20 mouse cellular contexts compared by ENCODE assay signal in genomic region chr8:84718959-84719690, GRCm38 (mm10). TPM values are rescaled to one million over a fixed set of nuclear protein-coding genes. Genes with fewer than 3 reads are reported as not detected.
A peak's percentile ranks its signal among the peaks of the same experiment; 100 is the strongest.
DNase-seq lines count a peak whose midpoint lies in the region; ATAC-seq and TF ChIP-seq lines count a peak whose summit lies in the region.
"Had no signal": no experiment of that assay in that cellular context is flagged by ENCODE, and none has a peak within 500 bp of the region (broad histone marks: within the 10 kb centered on the region; RNA-seq: fewer than 3 reads in every experiment).

No protein-coding gene starts in this region.

- peak overlapping the region; percentile 11; the same call in 1 of the 2 replicates for H3K9ac ChIP-seq in liver, embryonic 13.5 days
- H3K9ac ChIP-seq in liver, postnatal 0 days (replicated peaks): no peak overlapping the region
- H3K9ac ChIP-seq in limb, embryonic 15.5 days: no peak overlapping the region
- no peak overlapping the region for H3K9ac ChIP-seq in midbrain, embryonic 13.5 days (replicated peaks)
- H3K9ac ChIP-seq: forebrain, postnatal 0 days; liver, embryonic 15.5 days had no signal

- intact Hi-C loops in gastrocnemius, adult 2 months (cut with DNase I): loop anchor here (2.0 kb wide), 1 partner anchor 16 kb away; no protein-coding TSS in a partner anchor
- intact Hi-C loops in gastrocnemius, postnatal 14 days (cut with DNase I; ENCODE audit: low total_unique reads): no loop called here

- peak overlapping the region; percentile 96 for H3K27ac ChIP-seq in gastrocnemius, adult 2 months
- H3K27ac ChIP-seq in liver, embryonic 13.5 days: peak overlapping the region; percentile 65; the same call in 1 of the 2 replicates
- H3K27ac ChIP-seq in liver, postnatal 0 days (ENCODE audit: low read depth): no peak overlapping the region
- peak overlapping the region; percentile 9; the same call in 1 of the 2 replicates for H3K27ac ChIP-seq in limb, embryonic 15.5 days
- H3K27ac ChIP-seq in midbrain, embryonic 13.5 days: no peak overlapping the region
- H3K27ac ChIP-seq: hindbrain, embryonic 10.5 days had no signal

- WGBS in liver, embryonic 13.5 days (ENCODE audit: insufficient replicate concordance): 83% methylated on average over 5 of the region's 5 CpGs
- WGBS in liver, postnatal 0 days (ENCODE audit: insufficient replicate concordance): 84% methylated on average over 5 of the region's 5 CpGs
- WGBS in limb, embryonic 15.5 days: 60% methylated on average over 5 of the region's 5 CpGs
- WGBS in midbrain, embryonic 13.5 days: 89% methylated on average over 5 of the region's 5 CpGs

- ATAC-seq in cerebellum, adult (ENCODE audit: insufficient number of reproducible peaks, low FRiP score, low TSS enrichment): peak; percentile 14; the same call in 1 of the 2 replicates
- ATAC-seq in liver, embryonic 13.5 days (ENCODE audit: low read depth): no peak
- ATAC-seq in liver, postnatal 0 days: no peak
- no peak for ATAC-seq in limb, embryonic 15.5 days (ENCODE audit: insufficient number of reproducible peaks, low FRiP score, low TSS enrichment, low read depth)
- ATAC-seq in midbrain, embryonic 13.5 days: no peak
- ATAC-seq: CD4-positive, CD25-positive, alpha-beta regulatory T cell, adult 4 months; forebrain, postnatal 0 days; Patski had no signal

- H3K36me3 ChIP-seq in liver, embryonic 13.5 days: 0 out of 2 replicates have a peak, but pooled peaks cover 8% of the 10 kb centered on the region
- H3K36me3 ChIP-seq in liver, postnatal 0 days (replicated peaks; ENCODE audit: insufficient read depth, low read length): no peaks in the 10 kb centered on the region; the same call in 1 of the 2 replicates
- H3K36me3 ChIP-seq in limb, embryonic 15.5 days: peaks cover 62% of the 10 kb centered on the region
- H3K36me3 ChIP-seq in midbrain, embryonic 13.5 days: peaks cover 16% of the 10 kb centered on the region; the same call in 1 of the 2 replicates
- H3K36me3 ChIP-seq: hindbrain, embryonic 10.5 days had no signal

- H3K4me1 ChIP-seq in liver, embryonic 13.5 days (replicated peaks): peaks cover 66% of the 10 kb centered on the region
- peaks cover 33% of the 10 kb centered on the region for H3K4me1 ChIP-seq in liver, postnatal 0 days (ENCODE audit: insufficient read depth)
- peaks cover 91% of the 10 kb centered on the region for H3K4me1 ChIP-seq in limb, embryonic 15.5 days
- peaks cover 39% of the 10 kb centered on the region for H3K4me1 ChIP-seq in midbrain, embryonic 13.5 days (replicated peaks)

- H3K27me3 ChIP-seq in liver, embryonic 13.5 days: peaks cover 36% of the 10 kb centered on the region
- no peaks in the 10 kb centered on the region for H3K27me3 ChIP-seq in liver, postnatal 0 days (ENCODE audit: insufficient read depth, low read length)
- H3K27me3 ChIP-seq in limb, embryonic 15.5 days: no peaks in the 10 kb centered on the region; the same call in 1 of the 2 replicates
- H3K27me3 ChIP-seq in midbrain, embryonic 13.5 days: peaks cover 67% of the 10 kb centered on the region
- H3K27me3 ChIP-seq: Patski had no signal

- H3K4me2 ChIP-seq in liver, embryonic 13.5 days: no peak overlapping the region
- no peak overlapping the region for H3K4me2 ChIP-seq in liver, postnatal 0 days (ENCODE audit: low read depth, low read length)
- H3K4me2 ChIP-seq in limb, embryonic 15.5 days: no peak overlapping the region
- no peak overlapping the region for H3K4me2 ChIP-seq in midbrain, embryonic 13.5 days (replicated peaks)
- H3K4me2 ChIP-seq: liver, embryonic 15.5 days had no signal

- no peak for DNase-seq in cerebellum, adult 9-10 months
- no peak for DNase-seq in gastrocnemius, adult 2 months
- DNase-seq in gastrocnemius, postnatal 14 days: no peak
- DNase-seq in liver, embryonic 13.5 days: no peak
- DNase-seq in liver, postnatal 0 days: no peak
- DNase-seq: adrenal gland, postnatal 14 days; forebrain, postnatal 0 days; kidney, adult 11 months; right cerebral cortex, postnatal 4 days had no signal

- H3K9me3 ChIP-seq in liver, embryonic 13.5 days (replicated peaks): no peaks in the 10 kb centered on the region
- no peaks in the 10 kb centered on the region for H3K9me3 ChIP-seq in liver, postnatal 0 days (ENCODE audit: low read length)
- no peaks in the 10 kb centered on the region for H3K9me3 ChIP-seq in limb, embryonic 15.5 days
- no peaks in the 10 kb centered on the region for H3K9me3 ChIP-seq in midbrain, embryonic 13.5 days
- H3K9me3 ChIP-seq: hindbrain, embryonic 10.5 days; liver, embryonic 15.5 days had no signal

- peak overlapping the region; percentile 19; the same call in 1 of the 2 replicates for H3K4me3 ChIP-seq in gastrocnemius, adult 2 months
- no peak overlapping the region for H3K4me3 ChIP-seq in liver, embryonic 13.5 days (replicated peaks)
- H3K4me3 ChIP-seq in liver, postnatal 0 days (ENCODE audit: low read depth, low read length): no peak overlapping the region
- H3K4me3 ChIP-seq in limb, embryonic 15.5 days: no peak overlapping the region
- no peak overlapping the region for H3K4me3 ChIP-seq in midbrain, embryonic 13.5 days (replicated peaks)
- H3K4me3 ChIP-seq: erythroblast, embryonic 14.5 days; hindbrain, embryonic 10.5 days; liver, embryonic 15.5 days had no signal

- TF ChIP-seq EP300 in liver, postnatal 0 days (IDR thresholded peaks at IDR 0.05; ENCODE audit: low read depth): no peak

- TF ChIP-seq CTCF in gastrocnemius, adult 2 months (IDR thresholded peaks at IDR 0.05): no peak
- no peak for TF ChIP-seq CTCF in liver, postnatal 0 days (IDR thresholded peaks at IDR 0.05; ENCODE audit: low read depth)

RNA-seq across cellular contexts. Expression of gene G430095P16Rik, which starts 3.7 kb away (rescaled TPM):
- total RNA-seq in gastrocnemius, adult 2 months (2021): under 1 TPM; 0.36 to 0.78 TPM
- total RNA-seq in gastrocnemius, postnatal 14 days (2021): 1 to 10 TPM in 1 of 2 experiments, under 1 TPM in 1; 0.66 to 1.1 TPM
- polyA plus RNA-seq in liver, embryonic 13.5 days (2015; fragmentation: Nextera tagmentation; extraction: Ambion mirVana): 9.6 and 10.0 TPM in 2 replicates
- polyA plus RNA-seq in liver, postnatal 0 days (2015; fragmentation: Nextera tagmentation; extraction: Ambion mirVana): 4.8 and 6.3 TPM in 2 replicates
- 3.8 and 5.5 TPM in 2 replicates for polyA plus RNA-seq in limb, embryonic 15.5 days (2015; fragmentation: Nextera tagmentation; extraction: Ambion mirVana)
- polyA plus RNA-seq in midbrain, embryonic 13.5 days (2015; fragmentation: Nextera tagmentation; extraction: Ambion mirVana): 1.3 and 1.9 TPM in 2 replicates
- total RNA-seq: forebrain, postnatal 0 days; layer of hippocampus, postnatal 25 days; left cerebral cortex, postnatal 36 days; midbrain, postnatal 0 days had no signal

RNA-seq across cellular contexts. Expression of gene Lyl1, which starts 17.9 kb away (rescaled TPM):
- total RNA-seq in gastrocnemius, adult 2 months (2021): 1 to 10 TPM; 1.1 to 1.3 TPM
- total RNA-seq in gastrocnemius, postnatal 14 days (2021): 1 to 10 TPM; 2.7 to 2.9 TPM
- 61.2 and 61.3 TPM in 2 replicates for polyA plus RNA-seq in liver, embryonic 13.5 days (2015; fragmentation: Nextera tagmentation; extraction: Ambion mirVana)
- polyA plus RNA-seq in liver, postnatal 0 days (2015; fragmentation: Nextera tagmentation; extraction: Ambion mirVana): 24.6 and 25.7 TPM in 2 replicates
- polyA plus RNA-seq in limb, embryonic 15.5 days (2015; fragmentation: Nextera tagmentation; extraction: Ambion mirVana): 5.6 and 6.0 TPM in 2 replicates
- 2.1 and 2.4 TPM in 2 replicates for polyA plus RNA-seq in midbrain, embryonic 13.5 days (2015; fragmentation: Nextera tagmentation; extraction: Ambion mirVana)

RNA-seq across cellular contexts. Expression of gene Nacc1, which starts 31.5 kb away (rescaled TPM):
- 10 to 100 TPM; 18.7 to 24.3 TPM for total RNA-seq in gastrocnemius, adult 2 months (2021)
- total RNA-seq in gastrocnemius, postnatal 14 days (2021): 10 to 100 TPM; 25.7 to 33.6 TPM
- 6.9 and 7.6 TPM in 2 replicates for polyA plus RNA-seq in liver, embryonic 13.5 days (2015; fragmentation: Nextera tagmentation; extraction: Ambion mirVana)
- 3.3 and 3.6 TPM in 2 replicates for polyA plus RNA-seq in liver, postnatal 0 days (2015; fragmentation: Nextera tagmentation; extraction: Ambion mirVana)
- 13.5 and 13.8 TPM in 2 replicates for polyA plus RNA-seq in limb, embryonic 15.5 days (2015; fragmentation: Nextera tagmentation; extraction: Ambion mirVana)
- polyA plus RNA-seq in midbrain, embryonic 13.5 days (2015; fragmentation: Nextera tagmentation; extraction: Ambion mirVana): 16.8 and 17.3 TPM in 2 replicates

RNA-seq across cellular contexts. Expression of gene Trmt1, which starts 33.0 kb away (rescaled TPM):
- total RNA-seq in gastrocnemius, adult 2 months (2021): 10 to 100 TPM; 45.6 to 57.5 TPM
- 10 to 100 TPM; 26.0 to 36.2 TPM for total RNA-seq in gastrocnemius, postnatal 14 days (2021)
- polyA plus RNA-seq in liver, embryonic 13.5 days (2015; fragmentation: Nextera tagmentation; extraction: Ambion mirVana): 45.9 and 46.8 TPM in 2 replicates
- 21.3 TPM in 2 replicates for polyA plus RNA-seq in liver, postnatal 0 days (2015; fragmentation: Nextera tagmentation; extraction: Ambion mirVana)
- 63.3 and 64.5 TPM in 2 replicates for polyA plus RNA-seq in limb, embryonic 15.5 days (2015; fragmentation: Nextera tagmentation; extraction: Ambion mirVana)
- polyA plus RNA-seq in midbrain, embryonic 13.5 days (2015; fragmentation: Nextera tagmentation; extraction: Ambion mirVana): 50.1 and 55.7 TPM in 2 replicates

RNA-seq across cellular contexts. Expression of gene Ier2, which starts 56.5 kb away (rescaled TPM):
- total RNA-seq in gastrocnemius, adult 2 months (2021): 1 to 10 TPM; 5.9 to 6.5 TPM
- total RNA-seq in gastrocnemius, postnatal 14 days (2021): 10 to 100 TPM; 10.5 to 10.8 TPM
- polyA plus RNA-seq in liver, embryonic 13.5 days (2015; fragmentation: Nextera tagmentation; extraction: Ambion mirVana): 20.5 and 24.1 TPM in 2 replicates
- polyA plus RNA-seq in liver, postnatal 0 days (2015; fragmentation: Nextera tagmentation; extraction: Ambion mirVana): 32.3 and 32.9 TPM in 2 replicates
- polyA plus RNA-seq in limb, embryonic 15.5 days (2015; fragmentation: Nextera tagmentation; extraction: Ambion mirVana): 80.6 and 81.7 TPM in 2 replicates
- polyA plus RNA-seq in midbrain, embryonic 13.5 days (2015; fragmentation: Nextera tagmentation; extraction: Ambion mirVana): 20.0 and 26.3 TPM in 2 replicates

Comparison
In these comparisons a context has a peak if more than half of its experiments do, and no peak if none do; other contexts are left out.
1. H3K27ac ChIP-seq: peak in gastrocnemius, adult 2 months (single experiment), liver, embryonic 13.5 days (single experiment) and limb, embryonic 15.5 days (single experiment); none in liver, postnatal 0 days (single experiment) and midbrain, embryonic 13.5 days (single experiment).